Mouse (Mus musculus): Measurements from ENCODE around the gene Ric1. TPM values are rescaled to one million over a fixed set of nuclear protein-coding genes. Genes with fewer than 3 reads are reported as not detected.
A peak's percentile ranks its signal among the peaks of the same experiment; 100 is the strongest.

Gene Ric1
- total and polyA plus RNA-seq, 3 experiments: 41.0 to 77.2 (median 54.2) TPM

GRCm38 (mm10) chr19:29474803-29475202 is 47.3 kb upstream of the Ric1 start:
- Histone ChIP-seq H3K9ac (ENCODE audit: control insufficient read depth, low read depth, low read length, poor library complexity, severe bottlenecking) (no peak overlapping the region), H3K27ac (ENCODE audit: control insufficient read depth, low read depth, low read length) (0 out of 2 replicates have a peak overlapping the region, but pooled peaks have one; percentile 6), H3K4me3 (ENCODE audit: control insufficient read depth in 1 of 2, insufficient read depth in 1 of 2, low read depth in 2 of 2, low read length in 2 of 2) (peak overlapping the region in 1 of 2 experiments; percentile 5; a peak in 1 of 4 replicates), H3K79me2 (ENCODE audit: control insufficient read depth, insufficient read depth, low read length, poor library complexity) (no peaks in the 10 kb centered on the region), H3K36me3 (ENCODE audit: control insufficient read depth in 1 of 2, insufficient read depth in 2 of 2, low read length in 2 of 2) (peaks cover 0 to 49% of the 10 kb centered on the region in 2 experiments; a peak in 2 of 4 replicates), H3K4me1 (ENCODE audit: control insufficient read depth in 1 of 2, insufficient read depth in 2 of 2, low read length in 2 of 2) (peaks cover 52 to 58% of the 10 kb centered on the region in 2 experiments), H3K27me3 (ENCODE audit: control insufficient read depth in 1 of 2, insufficient read depth in 2 of 2, low read length in 2 of 2) (no peaks in the 10 kb centered on the region), H3K9me3 (replicated peaks; ENCODE audit: insufficient read depth, low read length) (no peaks in the 10 kb centered on the region)
- TF ChIP-seq HCFC1 (IDR thresholded peaks at IDR 0.05; ENCODE audit: low read depth, low read length): no peak
- TF ChIP-seq JUND (IDR thresholded peaks at IDR 0.05; ENCODE audit: low read depth, low read length): no peak
- TF ChIP-seq E2F4 (IDR thresholded peaks at IDR 0.05; ENCODE audit: borderline replicate concordance, low read depth, low read length): no peak
- TF ChIP-seq ZKSCAN1 (IDR thresholded peaks at IDR 0.05; ENCODE audit: low read depth, low read length): no peak
- DNase-seq (ENCODE audit: low read depth, low spot score): peak; percentile 85

DNA sequence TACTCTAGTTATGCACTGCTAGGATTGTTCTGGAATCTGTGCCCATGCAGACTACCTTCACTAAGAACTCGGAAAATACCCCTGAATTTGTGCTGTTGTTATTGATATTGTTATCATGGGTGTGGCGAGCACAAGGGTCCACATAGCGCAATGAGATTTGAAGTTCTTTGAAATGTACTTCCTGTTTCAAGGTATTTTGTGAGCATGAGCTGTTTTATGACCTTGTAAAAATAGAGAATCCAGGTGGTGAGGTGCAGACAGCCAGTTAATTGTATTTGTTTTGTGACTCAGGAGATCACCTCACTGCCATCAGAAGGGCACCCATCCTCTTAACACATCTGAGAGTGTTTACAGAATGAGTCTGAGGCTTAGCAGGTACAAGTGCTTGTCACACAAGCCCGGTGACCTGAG is 46.9 kb upstream of the Ric1 start:
- DNase-seq (ENCODE audit: low read depth, low spot score): peak; percentile 86
- Histone ChIP-seq H3K9ac (ENCODE audit: control insufficient read depth, low read depth, low read length, poor library complexity, severe bottlenecking) (no peak overlapping the region), H3K36me3 (ENCODE audit: control insufficient read depth in 1 of 2, insufficient read depth in 2 of 2, low read length in 2 of 2) (peaks cover 0 to 45% of the 10 kb centered on the region in 2 experiments; a peak in 2 of 4 replicates), H3K79me2 (ENCODE audit: control insufficient read depth, insufficient read depth, low read length, poor library complexity) (no peaks in the 10 kb centered on the region), H3K27me3 (ENCODE audit: control insufficient read depth in 1 of 2, insufficient read depth in 2 of 2, low read length in 2 of 2) (no peaks in the 10 kb centered on the region), H3K9me3 (replicated peaks; ENCODE audit: insufficient read depth, low read length) (no peaks in the 10 kb centered on the region), H3K4me3 (ENCODE audit: control insufficient read depth in 1 of 2, insufficient read depth in 1 of 2, low read depth in 2 of 2, low read length in 2 of 2) (peak overlapping the region in 1 of 2 experiments; percentile 5; a peak in 1 of 4 replicates), H3K4me1 (ENCODE audit: control insufficient read depth in 1 of 2, insufficient read depth in 2 of 2, low read length in 2 of 2) (peaks cover 48 to 58% of the 10 kb centered on the region in 2 experiments), H3K27ac (ENCODE audit: control insufficient read depth, low read depth, low read length) (peak overlapping the region; percentile 6; the same call in 1 of the 2 replicates)
- TF ChIP-seq ELF1 (IDR thresholded peaks at IDR 0.05; ENCODE audit: low read depth, low read length): peak; percentile 65; the same call in 1 of the 2 replicates
- TF ChIP-seq TAL1 (IDR thresholded peaks at IDR 0.05; ENCODE audit: low read length): peak; percentile 64
- TF ChIP-seq MYB (IDR thresholded peaks at IDR 0.05; ENCODE audit: low read depth, low read length): no peak
- no peak for TF ChIP-seq UBTF (IDR thresholded peaks at IDR 0.05; ENCODE audit: borderline replicate concordance, insufficient read depth, low read depth, low read length)
- TF ChIP-seq ZC3H11A (IDR thresholded peaks at IDR 0.05; ENCODE audit: low read depth, low read length): no peak
- TF ChIP-seq EP300 (IDR thresholded peaks at IDR 0.05; ENCODE audit: low read depth in 1 of 2, low read length in 2 of 2): peak; percentile 89 to 91
- TF ChIP-seq GATA1 (IDR thresholded peaks at IDR 0.05; ENCODE audit: low read depth, low read length): peak; percentile 88
- TF ChIP-seq RCOR1 (IDR thresholded peaks at IDR 0.05; ENCODE audit: low read depth, low read length): peak; percentile 97
- TF ChIP-seq TBP (IDR thresholded peaks at IDR 0.05; ENCODE audit: low read depth, low read length): peak; percentile 70
- TF ChIP-seq SIN3A (IDR thresholded peaks at IDR 0.05; ENCODE audit: low read length): peak; percentile 87
- peak; percentile 87 for TF ChIP-seq ETS1 (IDR thresholded peaks at IDR 0.05; ENCODE audit: low read depth, low read length)
- TF ChIP-seq BHLHE40 (IDR thresholded peaks at IDR 0.05; ENCODE audit: borderline replicate concordance, low read depth, low read length): peak; percentile 58
- peak; percentile 74; the same call in 1 of the 2 replicates for TF ChIP-seq MYC (IDR thresholded peaks at IDR 0.05; ENCODE audit: low read depth, low read length)
- peak; percentile 74; the same call in 1 of the 2 replicates for TF ChIP-seq TCF12 (IDR thresholded peaks at IDR 0.05; ENCODE audit: low read depth, low read length)
- peak; percentile 65; the same call in 1 of the 2 replicates for TF ChIP-seq MAX (IDR thresholded peaks at IDR 0.05; ENCODE audit: low read length)
- no peak for TF ChIP-seq NRF1 (IDR thresholded peaks at IDR 0.05; ENCODE audit: insufficient read depth, low read depth, low read length, poor library complexity, severe bottlenecking)

All from MEL (cell line).